Comparison of ENCODE assay signal across 8 mouse cellular contexts in genomic region chr7:140939669-140940171, GRCm38 (mm10). TPM values are rescaled to one million over a fixed set of nuclear protein-coding genes. Genes with fewer than 3 reads are reported as not detected.
DNase-seq lines count a peak whose midpoint lies in the region; ATAC-seq and TF ChIP-seq lines count a peak whose summit lies in the region.
"Had no signal": no experiment of that assay in that cellular context is flagged by ENCODE, and none has a peak within 500 bp of the region (broad histone marks: within the 10 kb centered on the region; RNA-seq: fewer than 3 reads in every experiment).

No protein-coding gene starts in this region.

- no peak overlapping the region for H3K4me2 ChIP-seq in midbrain, embryonic 14.5 days (ENCODE audit: low read length)
- no peak overlapping the region for H3K4me2 ChIP-seq in midbrain, embryonic 11.5 days
- no peak overlapping the region for H3K4me2 ChIP-seq in heart, embryonic 14.5 days (ENCODE audit: low read length)

- H3K27me3 ChIP-seq in midbrain, embryonic 14.5 days (ENCODE audit: control insufficient read depth, insufficient read depth, low read length): no peaks in the 10 kb centered on the region
- H3K27me3 ChIP-seq in midbrain, embryonic 11.5 days (ENCODE audit: control insufficient read depth, insufficient read depth, low read length): no peaks in the 10 kb centered on the region
- H3K27me3 ChIP-seq in heart, embryonic 14.5 days (ENCODE audit: control insufficient read depth, insufficient read depth, low read length): no peaks in the 10 kb centered on the region

- H3K9me3 ChIP-seq in midbrain, embryonic 14.5 days (ENCODE audit: control insufficient read depth, low read length): no peaks in the 10 kb centered on the region
- H3K9me3 ChIP-seq in midbrain, embryonic 11.5 days (ENCODE audit: control insufficient read depth, low read length): no peaks in the 10 kb centered on the region
- H3K9me3 ChIP-seq in heart, embryonic 14.5 days (ENCODE audit: control insufficient read depth, low read length): no peaks in the 10 kb centered on the region

- H3K36me3 ChIP-seq in midbrain, embryonic 14.5 days (ENCODE audit: control insufficient read depth, insufficient read depth, low read length): no peaks in the 10 kb centered on the region
- no peaks in the 10 kb centered on the region for H3K36me3 ChIP-seq in midbrain, embryonic 11.5 days (ENCODE audit: control insufficient read depth, insufficient read depth, low read length)
- H3K36me3 ChIP-seq in heart, embryonic 14.5 days (ENCODE audit: control insufficient read depth, insufficient read depth, low read length): peaks cover 1% of the 10 kb centered on the region; the same call in 1 of the 2 replicates

- WGBS in midbrain, embryonic 14.5 days: 14% methylated on average over 8 of the region's 8 CpGs
- WGBS in midbrain, embryonic 11.5 days: 14% methylated on average over 8 of the region's 8 CpGs
- 12% methylated on average over 8 of the region's 8 CpGs for WGBS in heart, embryonic 14.5 days
- WGBS in lung, adult 2 months: 37% methylated on average over 8 of the region's 8 CpGs

- no peak for ATAC-seq in midbrain, embryonic 14.5 days (ENCODE audit: low FRiP score, low TSS enrichment)
- no peak for ATAC-seq in midbrain, embryonic 11.5 days (ENCODE audit: low FRiP score)
- no peak for ATAC-seq in heart, embryonic 14.5 days (ENCODE audit: insufficient number of reproducible peaks, insufficient read depth, low FRiP score, low read depth)

- no peak overlapping the region for H3K9ac ChIP-seq in midbrain, embryonic 14.5 days (replicated peaks; ENCODE audit: low read length)
- no peak overlapping the region for H3K9ac ChIP-seq in midbrain, embryonic 11.5 days (ENCODE audit: low read length)
- H3K9ac ChIP-seq in heart, embryonic 14.5 days (ENCODE audit: low read length): 0 out of 2 replicates have a peak overlapping the region, but pooled peaks have one; percentile 30

- H3K27ac ChIP-seq in midbrain, embryonic 14.5 days (replicated peaks; ENCODE audit: low read depth, low read length): no peak overlapping the region
- no peak overlapping the region for H3K27ac ChIP-seq in midbrain, embryonic 11.5 days (ENCODE audit: low read depth, low read length)
- no peak overlapping the region for H3K27ac ChIP-seq in heart, embryonic 14.5 days (replicated peaks in 1 of 2; ENCODE audit: control insufficient read depth in 1 of 2, insufficient read depth in 1 of 2, low read depth in 2 of 2, low read length in 2 of 2)
- H3K27ac ChIP-seq: heart, adult 2 months had no signal

- H3K4me1 ChIP-seq in midbrain, embryonic 14.5 days (ENCODE audit: control insufficient read depth, insufficient read depth, low read length): no peaks in the 10 kb centered on the region; the same call in 1 of the 2 replicates
- H3K4me1 ChIP-seq in midbrain, embryonic 11.5 days (ENCODE audit: control insufficient read depth, insufficient read depth, low read length): peaks cover 5% of the 10 kb centered on the region; the same call in 1 of the 2 replicates
- peaks cover 3 to 10% of the 10 kb centered on the region in 2 experiments; a peak in 2 of 4 replicates for H3K4me1 ChIP-seq in heart, embryonic 14.5 days (ENCODE audit: control insufficient read depth in 2 of 2, insufficient read depth in 2 of 2, low read length in 2 of 2)
- H3K4me1 ChIP-seq in lung, adult 2 months (ENCODE audit: control insufficient read depth, insufficient read depth, low read length): peaks cover 11% of the 10 kb centered on the region

- TF ChIP-seq POLR2A in lung, adult 2 months (IDR thresholded peaks at IDR 0.05; ENCODE audit: borderline replicate concordance, extremely low read depth, low read depth, low read length): peak; percentile 27; the same call in 1 of the 2 replicates

- no peak overlapping the region for H3K4me3 ChIP-seq in midbrain, embryonic 14.5 days (replicated peaks; ENCODE audit: low read depth, low read length)
- no peak overlapping the region for H3K4me3 ChIP-seq in midbrain, embryonic 11.5 days (ENCODE audit: low read depth, low read length)
- H3K4me3 ChIP-seq in heart, embryonic 14.5 days (ENCODE audit: control insufficient read depth in 1 of 2, insufficient read depth in 1 of 2, low read depth in 1 of 2, low read length in 2 of 2): no peak overlapping the region
- H3K4me3 ChIP-seq in lung, adult 2 months (replicated peaks; ENCODE audit: extremely low read depth, low read depth, low read length): no peak overlapping the region
- H3K4me3 ChIP-seq: heart, adult 2 months had no signal

- TF ChIP-seq CTCF in lung, adult 2 months (IDR thresholded peaks at IDR 0.05; ENCODE audit: insufficient read depth, low read length): no peak

- peak; percentile 22 for DNase-seq in midbrain, embryonic 14.5 days
- no peak for DNase-seq in midbrain, embryonic 11.5 days (ENCODE audit: low spot score, missing footprints)
- DNase-seq in lung, adult 2 months: no peak
- peak; percentile 36 for DNase-seq in yolk sac, embryonic 10.5 days (ENCODE audit: low spot score)
- no peak for DNase-seq in layer of hippocampus, postnatal 14 days (ENCODE audit: low spot score in 2 of 2)
- DNase-seq in thymus, postnatal 4 days: no peak

RNA-seq across cellular contexts. Expression of gene Pgghg, which starts 1.5 kb away (rescaled TPM):
- polyA plus RNA-seq in midbrain, embryonic 14.5 days (2014; fragmentation: Nextera tagmentation; extraction: Ambion mirVana): 5.0 and 7.4 TPM in 2 replicates
- polyA plus RNA-seq in midbrain, embryonic 11.5 days (2014; fragmentation: Nextera tagmentation; extraction: Ambion mirVana): 10.2 and 12.5 TPM in 2 replicates
- polyA plus RNA-seq in heart, embryonic 14.5 days (2014; fragmentation: Nextera tagmentation; extraction: Ambion mirVana): 11.4 and 13.0 TPM in 2 replicates
- polyA plus RNA-seq in lung, adult 2 months (2012; rRNA removed): 38.1 and 39.3 TPM in 2 replicates
- total RNA-seq in layer of hippocampus, postnatal 14 days (2021): 1 to 10 TPM; 4.1 to 5.1 TPM

RNA-seq across cellular contexts. Expression of gene Ifitm5, which starts 10.4 kb away (rescaled TPM):
- polyA plus RNA-seq in midbrain, embryonic 14.5 days (2014; fragmentation: Nextera tagmentation; extraction: Ambion mirVana): 0.29 TPM in 1 of 2 replicates, not detected in the other
- polyA plus RNA-seq in midbrain, embryonic 11.5 days (2014; fragmentation: Nextera tagmentation; extraction: Ambion mirVana): 0.20 TPM in 1 of 2 replicates, not detected in the other
- 0.65 and 0.82 TPM in 2 replicates for polyA plus RNA-seq in heart, embryonic 14.5 days (2014; fragmentation: Nextera tagmentation; extraction: Ambion mirVana)
- 3.2 and 5.2 TPM in 2 replicates for polyA plus RNA-seq in lung, adult 2 months (2012; rRNA removed)
- total RNA-seq in layer of hippocampus, postnatal 14 days (2021): not detected

RNA-seq across cellular contexts. Expression of gene Gm45717, which starts 16.0 kb away (rescaled TPM):
- not detected in 2 replicates for polyA plus RNA-seq in midbrain, embryonic 14.5 days (2014; fragmentation: Nextera tagmentation; extraction: Ambion mirVana)
- not detected in 2 replicates for polyA plus RNA-seq in midbrain, embryonic 11.5 days (2014; fragmentation: Nextera tagmentation; extraction: Ambion mirVana)
- not detected in 2 replicates for polyA plus RNA-seq in heart, embryonic 14.5 days (2014; fragmentation: Nextera tagmentation; extraction: Ambion mirVana)
- 0.63 TPM in 1 of 2 replicates, not detected in the other for polyA plus RNA-seq in lung, adult 2 months (2012; rRNA removed)
- not detected for total RNA-seq in layer of hippocampus, postnatal 14 days (2021)
- total RNA-seq: heart, adult 2 months had no signal
- polyA plus RNA-seq: heart, adult 2 months had no signal

RNA-seq across cellular contexts. Expression of gene Ifitm2, which starts 16.1 kb away (rescaled TPM):
- 131 and 176 TPM in 2 replicates for polyA plus RNA-seq in midbrain, embryonic 14.5 days (2014; fragmentation: Nextera tagmentation; extraction: Ambion mirVana)
- 198 and 207 TPM in 2 replicates for polyA plus RNA-seq in midbrain, embryonic 11.5 days (2014; fragmentation: Nextera tagmentation; extraction: Ambion mirVana)
- 615 and 692 TPM in 2 replicates for polyA plus RNA-seq in heart, embryonic 14.5 days (2014; fragmentation: Nextera tagmentation; extraction: Ambion mirVana)
- 1,180 and 1,190 TPM in 2 replicates for polyA plus RNA-seq in lung, adult 2 months (2012; rRNA removed)
- total RNA-seq in layer of hippocampus, postnatal 14 days (2021): 10 to 100 TPM; 15.1 to 20.8 TPM

RNA-seq across cellular contexts. Expression of gene Nlrp6, which starts 19.0 kb away (rescaled TPM):
- 0.32 and 0.89 TPM in 2 replicates for polyA plus RNA-seq in midbrain, embryonic 14.5 days (2014; fragmentation: Nextera tagmentation; extraction: Ambion mirVana)
- 0.08 and 0.21 TPM in 2 replicates for polyA plus RNA-seq in midbrain, embryonic 11.5 days (2014; fragmentation: Nextera tagmentation; extraction: Ambion mirVana)
- not detected in 2 replicates for polyA plus RNA-seq in heart, embryonic 14.5 days (2014; fragmentation: Nextera tagmentation; extraction: Ambion mirVana)
- polyA plus RNA-seq in lung, adult 2 months (2012; rRNA removed): 0.07 and 0.31 TPM in 2 replicates
- under 1 TPM; 0.35 to 0.55 TPM for total RNA-seq in layer of hippocampus, postnatal 14 days (2021)

Comparison
In these comparisons a context has a peak if more than half of its experiments do, and no peak if none do; other contexts are left out.
1. DNase-seq: peak in midbrain, embryonic 14.5 days (single experiment) and yolk sac, embryonic 10.5 days (single experiment); none in midbrain, embryonic 11.5 days (single experiment), lung, adult 2 months (single experiment), layer of hippocampus, postnatal 14 days (0 of 2) and thymus, postnatal 4 days (single experiment).